Mouse (Mus musculus) neural tube, embryonic 10.5 days (tissue): Measurements from ENCODE around the gene Vmn2r36.
"Not testable (repeated sequence)": the region's sequence is repeated elsewhere in the genome, so short reads cannot be mapped to it uniquely, and the experiment has no call there.

Experiments
- DNase-seq: peaks from one replicate; pipeline ENCODE4 v3.0.0-alpha.2; 2017; ENCODE audit warnings: low spot score; ENCODE audit errors: extremely low spot score

Gene Vmn2r36

DNA sequence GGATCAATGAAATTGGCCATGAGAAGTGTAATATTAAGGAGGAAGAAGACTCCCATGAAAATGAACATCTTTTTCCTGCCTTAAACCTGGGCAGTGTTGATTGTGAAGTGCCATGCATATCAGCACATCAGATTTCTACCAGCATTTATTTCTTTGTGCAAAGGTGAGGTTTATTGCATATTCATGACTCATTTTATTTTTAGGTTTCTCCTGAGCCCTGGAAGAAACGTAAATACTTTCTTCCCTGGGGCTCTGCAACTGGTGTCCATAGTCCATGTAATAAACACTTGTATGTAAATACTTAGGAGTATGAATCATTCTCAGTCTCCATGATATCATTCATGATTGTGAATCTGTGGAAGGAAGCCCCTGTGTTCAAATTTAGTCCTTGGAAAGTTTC, at the start of gene Vmn2r36:
Gene Vmn2r36 (minus strand): TSS at position 101 of the 400 bp plus-strand sequence.
- not testable (repeated sequence) for DNase-seq
